Mouse (Mus musculus): ENCODE results near the gene Unc5b.
A peak's percentile ranks its signal among the peaks of the same experiment; 100 is the strongest.
"Not testable (repeated sequence)": the region's sequence is repeated elsewhere in the genome, so short reads cannot be mapped to it uniquely, and the experiment has no call there.

Gene Unc5b

GRCm38 (mm10) chr10:60753941-60754340 lies 77.4 kb downstream of the Unc5b start:
- no peak for ATAC-seq (ENCODE audit: low TSS enrichment)

GRCm38 (mm10) chr10:60753261-60753660 lies 78.1 kb downstream of the Unc5b start:
- no peak for ATAC-seq (ENCODE audit: low TSS enrichment)

GRCm38 (mm10) chr10:60752040-60753020 lies 79.1 kb downstream of the Unc5b start, which contains the start of gene Slc29a3:
Gene Slc29a3, minus strand, starts transcription at chr10:60752794.
- peak; percentile 97 for ATAC-seq (ENCODE audit: low TSS enrichment)

- ATAC-seq (ENCODE audit: low TSS enrichment), result no peak
These were observed 83.6 kb downstream of the Unc5b start for GRCm38 (mm10) chr10:60747667-60748212.

GRCm38 (mm10) chr10:60746512-60746911 lies 84.9 kb downstream of the Unc5b start:
- 0 out of 2 replicates have a peak, but pooled peaks have one; percentile 55 for ATAC-seq (ENCODE audit: low TSS enrichment)

GRCm38 (mm10) chr10:60744543-60745290 lies 86.7 kb downstream of the Unc5b start:
- ATAC-seq (ENCODE audit: low TSS enrichment), result no peak

GRCm38 (mm10) chr10:60743681-60744080 lies 87.7 kb downstream of the Unc5b start:
- no peak for ATAC-seq (ENCODE audit: low TSS enrichment)

GRCm38 (mm10) chr10:60742942-60743341 lies 88.4 kb downstream of the Unc5b start:
- ATAC-seq (ENCODE audit: low TSS enrichment), result no peak

GRCm38 (mm10) chr10:60742296-60742695 lies 89.1 kb downstream of the Unc5b start:
- ATAC-seq (ENCODE audit: low TSS enrichment), result not testable (repeated sequence)

GRCm38 (mm10) chr10:60741435-60741834 lies 89.9 kb downstream of the Unc5b start:
- no peak for ATAC-seq (ENCODE audit: low TSS enrichment)

GRCm38 (mm10) chr10:60739619-60740363 lies 91.6 kb downstream of the Unc5b start:
- ATAC-seq (ENCODE audit: low TSS enrichment), result no peak

GRCm38 (mm10) chr10:60737886-60738640 lies 93.3 kb downstream of the Unc5b start:
- ATAC-seq (ENCODE audit: low TSS enrichment), result no peak

- no peak for ATAC-seq (ENCODE audit: low TSS enrichment)
These were observed 94.1 kb downstream of the Unc5b start for GRCm38 (mm10) chr10:60737169-60737728.

GRCm38 (mm10) chr10:60735737-60736136 lies 95.6 kb downstream of the Unc5b start:
- ATAC-seq (ENCODE audit: low TSS enrichment), result no peak

- no peak for ATAC-seq (ENCODE audit: low TSS enrichment)
These were observed 97.9 kb downstream of the Unc5b start for GRCm38 (mm10) chr10:60733471-60733870.

GRCm38 (mm10) chr10:60732397-60732861 lies 99.0 kb downstream of the Unc5b start:
- peak; percentile 75 for ATAC-seq (ENCODE audit: low TSS enrichment)

GRCm38 (mm10) chr10:60731742-60732141 lies 99.6 kb downstream of the Unc5b start:
- ATAC-seq (ENCODE audit: low TSS enrichment), result peak; percentile 74

- ATAC-seq (ENCODE audit: low TSS enrichment), result no peak
These were observed 104.1 kb downstream of the Unc5b start for GRCm38 (mm10) chr10:60727301-60727700.

GRCm38 (mm10) chr10:60726896-60727295 lies 104.5 kb downstream of the Unc5b start:
- ATAC-seq (ENCODE audit: low TSS enrichment), result no peak

- no peak for ATAC-seq (ENCODE audit: low TSS enrichment)
These were observed 106.9 kb downstream of the Unc5b start for GRCm38 (mm10) chr10:60724496-60724895.

Measured in frontal cortex, adult (tissue).